In the genomic region with DNA sequence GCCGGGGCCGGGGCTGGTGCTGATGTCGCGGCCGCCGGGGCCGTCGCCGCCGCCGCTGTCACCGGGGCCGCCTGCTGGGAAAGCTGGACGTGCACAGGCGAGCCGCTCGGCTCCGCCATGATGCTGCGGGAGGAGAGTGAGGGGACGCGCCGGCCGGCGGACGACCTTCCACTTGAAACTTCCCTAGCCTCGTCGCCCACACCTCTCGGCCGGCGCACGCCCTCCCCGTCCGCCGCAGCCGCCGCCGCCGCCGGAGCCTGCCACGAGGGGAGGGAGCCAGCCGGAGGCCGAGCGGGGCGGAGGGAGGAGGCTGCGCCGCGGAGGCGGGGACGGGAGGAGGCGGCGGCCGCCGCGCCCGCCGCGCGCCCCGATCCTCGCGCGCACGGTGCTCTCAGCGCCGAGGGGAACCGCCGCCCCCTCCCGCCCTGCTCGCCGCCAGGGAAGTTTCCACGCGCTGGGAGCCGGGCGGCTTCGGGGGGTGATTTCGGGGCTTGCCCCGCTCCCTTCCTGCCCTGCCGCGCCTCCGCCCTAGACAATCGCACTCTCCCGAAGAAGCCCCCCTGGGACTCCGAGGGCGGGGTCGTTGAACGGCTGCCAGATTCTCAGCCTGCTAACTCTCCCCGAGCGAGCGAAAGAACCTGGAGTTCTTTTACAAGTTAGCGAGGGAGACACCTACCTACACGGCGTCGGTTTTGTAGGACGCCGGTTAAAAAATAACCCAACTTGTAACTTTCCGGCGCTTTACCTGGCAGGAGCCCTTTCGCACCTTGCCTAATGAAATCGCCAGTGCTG, we compare ENCODE assay signal across 8 mouse cellular contexts. TPM values are rescaled to one million over a fixed set of nuclear protein-coding genes. Genes with fewer than 3 reads are reported as not detected.
DNase-seq lines count a peak whose midpoint lies in the region; ATAC-seq and TF ChIP-seq lines count a peak whose summit lies in the region.

A gene (minus strand): TSS at position 510 of the 792 bp plus-strand sequence.

- H3K4me3 ChIP-seq in ES-E14 (ENCODE audit: insufficient read depth in 1 of 2, low read depth in 1 of 2, low read length in 2 of 2, poor library complexity in 1 of 2, severe bottlenecking in 1 of 2): peak within 1 kb of the TSS; percentile 70 to 86
- peak within 1 kb of the TSS; percentile 93 for H3K4me3 ChIP-seq in forebrain, postnatal 0 days (ENCODE audit: low read depth, low read length)
- H3K4me3 ChIP-seq in olfactory bulb, adult 2 months (ENCODE audit: insufficient read depth, low read depth, low read length): peak within 1 kb of the TSS; percentile 97

- no peak for TF ChIP-seq CTCF in forebrain, postnatal 0 days (IDR thresholded peaks at IDR 0.05; ENCODE audit: low read depth)
- no peak for TF ChIP-seq CTCF in olfactory bulb, adult 2 months (IDR thresholded peaks at IDR 0.05; ENCODE audit: insufficient read depth, low read depth, low read length)

- no peaks in the 10 kb centered on the region for H3K36me3 ChIP-seq in ES-E14 (ENCODE audit: control insufficient read depth, insufficient read depth, low read length, poor library complexity, severe bottlenecking)
- H3K36me3 ChIP-seq in forebrain, postnatal 0 days (ENCODE audit: insufficient read depth): no peaks in the 10 kb centered on the region

- H3K9ac ChIP-seq in ES-E14 (ENCODE audit: insufficient read depth, low read depth, low read length, poor library complexity, severe bottlenecking): peak within 1 kb of the TSS; percentile 73
- peak within 1 kb of the TSS; percentile 80 for H3K9ac ChIP-seq in forebrain, postnatal 0 days

- no peak within 1 kb of the TSS for H3K27ac ChIP-seq in ES-E14 (ENCODE audit: insufficient read depth, low read depth, low read length, poor library complexity, severe bottlenecking)
- peak within 1 kb of the TSS; percentile 82 for H3K27ac ChIP-seq in forebrain, postnatal 0 days (ENCODE audit: low read depth, low read length)
- H3K27ac ChIP-seq in olfactory bulb, adult 2 months (ENCODE audit: insufficient read depth, low read depth, low read length): peak within 1 kb of the TSS; percentile 76

- ATAC-seq in forebrain, postnatal 0 days: peak; percentile 87

- in situ Hi-C loops in ES-E14 (cut with MboI; ENCODE audit: low sequenced_read_pairs in 2 of 2, unreplicated experiment in 2 of 2): no loop called here

- peak within 1 kb of the TSS; percentile 96 for H3K4me2 ChIP-seq in forebrain, postnatal 0 days (ENCODE audit: low read depth)

- intact Hi-C loops in heart, postnatal 25 days (cut with DNase I): loop anchor here (5.0 kb wide), 1 partner anchor 95 kb away; no protein-coding TSS in a partner anchor

- peak; percentile 25; the same call in 1 of the 2 replicates for TF ChIP-seq POLR2A in olfactory bulb, adult 2 months (IDR thresholded peaks at IDR 0.05; ENCODE audit: insufficient read depth, low read depth, low read length)

- DNase-seq in ES-E14 (ENCODE audit: low read depth, low spot score): peak; percentile 59
- peak; percentile 74 for DNase-seq in cerebellum, adult 11 months
- DNase-seq in forebrain, postnatal 0 days: peak; percentile 77
- peak; percentile 71 for DNase-seq in heart, postnatal 25 days (ENCODE audit: low spot score)
- DNase-seq in large intestine, adult 2 months (ENCODE audit: low read depth, low spot score): peak; percentile 46
- DNase-seq in lung, adult 18-20 months: peak; percentile 78 to 81
- peak; percentile 82 for DNase-seq in thymus, postnatal 14 days

- H3K4me1 ChIP-seq in ES-E14 (ENCODE audit: control insufficient read depth in 2 of 2, insufficient read depth in 2 of 2, low read length in 2 of 2, poor library complexity in 1 of 2): no peaks in the 10 kb centered on the region
- H3K4me1 ChIP-seq in forebrain, postnatal 0 days (ENCODE audit: insufficient read depth): peaks cover 5% of the 10 kb centered on the region; the same call in 1 of the 2 replicates
- peaks cover 14% of the 10 kb centered on the region for H3K4me1 ChIP-seq in olfactory bulb, adult 2 months (ENCODE audit: control insufficient read depth, insufficient read depth, low read length)

- 2% methylated on average over 68 of the region's 99 CpGs for WGBS in forebrain, postnatal 0 days
- under 1% methylated on average over 93 of the region's 99 CpGs for WGBS in large intestine, adult 2 months
- WGBS in olfactory bulb, adult 2 months: 2% methylated on average over 99 of the region's 99 CpGs

- H3K9me3 ChIP-seq in ES-E14 (ENCODE audit: control insufficient read depth, insufficient read depth, low read depth, low read length): no peaks in the 10 kb centered on the region
- H3K9me3 ChIP-seq in forebrain, postnatal 0 days (ENCODE audit: low read length): no peaks in the 10 kb centered on the region

- H3K27me3 ChIP-seq in forebrain, postnatal 0 days (ENCODE audit: insufficient read depth, low read length): no peaks in the 10 kb centered on the region

TF ChIP-seq in ES-E14, 5 proteins besides CTCF, POLR2A, EP300 and RAD21:
- no peak for TF ChIP-seq HCFC1 (IDR thresholded peaks at IDR 0.05; ENCODE audit: borderline replicate concordance, insufficient read depth, low read length)
- no peak for TF ChIP-seq ZC3H11A (IDR thresholded peaks at IDR 0.05; ENCODE audit: borderline replicate concordance, low read depth, low read length)
- TF ChIP-seq ZNF384 (IDR thresholded peaks at IDR 0.05; ENCODE audit: low read depth, low read length): no peak
- no peak for TF ChIP-seq MAFK (IDR thresholded peaks at IDR 0.05; ENCODE audit: insufficient read depth, low read depth, low read length)
- no peak for TF ChIP-seq CHD2 (IDR thresholded peaks at IDR 0.05; ENCODE audit: low read depth, low read length)

RNA-seq across cellular contexts. Expression of the gene that starts here (rescaled TPM):
- total RNA-seq in ES-E14 (2012; rRNA removed): 3.2 and 5.0 TPM in 2 replicates
- total RNA-seq in forebrain, postnatal 0 days (2014; rRNA removed): 25.5 and 27.9 TPM in 2 replicates
- 15.9 and 23.0 TPM in 2 replicates for polyA plus RNA-seq in forebrain, postnatal 0 days (2015; fragmentation: Nextera tagmentation; extraction: Ambion mirVana)
- total RNA-seq in heart, postnatal 25 days (2021): 10 to 100 TPM; 81.3 to 83.2 TPM
- 5.0 and 5.7 TPM in 2 replicates for polyA plus RNA-seq in large intestine, adult 2 months (2012; rRNA removed)
- not detected in 2 replicates for polyA plus RNA-seq in olfactory bulb, adult 2 months (2012; ENCODE audit: insufficient read depth, insufficient read length, low replicate concordance, missing spikeins)
